In genomic region chr14:60137812-60138211, GRCm38 (mm10) we compare ENCODE assay signal across 24 mouse cellular contexts. TPM values are rescaled to one million over a fixed set of nuclear protein-coding genes. Genes with fewer than 3 reads are reported as not detected.
DNase-seq lines count a peak whose midpoint lies in the region; ATAC-seq and TF ChIP-seq lines count a peak whose summit lies in the region.
"Had no signal": no experiment of that assay in that cellular context is flagged by ENCODE, and none has a peak within 500 bp of the region (broad histone marks: within the 10 kb centered on the region; RNA-seq: fewer than 3 reads in every experiment).

No protein-coding gene starts in this region.

- no peaks in the 10 kb centered on the region for H3K9me3 ChIP-seq in ES-E14 (ENCODE audit: control insufficient read depth, insufficient read depth, low read depth, low read length)
- H3K9me3 ChIP-seq: embryonic facial prominence, embryonic 13.5 days; embryonic facial prominence, embryonic 15.5 days; forebrain, embryonic 10.5 days; forebrain, embryonic 13.5 days; forebrain, embryonic 15.5 days; G1E had no signal

- no peak for ATAC-seq in cerebellum, adult (ENCODE audit: insufficient number of reproducible peaks, low FRiP score, low TSS enrichment)
- ATAC-seq: activated CD4-positive, CD25-positive, alpha-beta regulatory T cell, adult 4 months; forebrain, embryonic 13.5 days; forebrain, embryonic 15.5 days; Patski had no signal

- H3K4me1 ChIP-seq in ES-E14 (ENCODE audit: control insufficient read depth in 2 of 2, insufficient read depth in 2 of 2, low read length in 2 of 2, poor library complexity in 1 of 2), result no peaks in the 10 kb centered on the region
- H3K4me1 ChIP-seq: embryonic facial prominence, embryonic 13.5 days; embryonic facial prominence, embryonic 15.5 days; forebrain, embryonic 10.5 days; forebrain, embryonic 13.5 days; forebrain, embryonic 15.5 days had no signal

- peak overlapping the region; percentile 4; the same call in 1 of the 2 replicates for H3K27ac ChIP-seq in ES-E14 (ENCODE audit: insufficient read depth, low read depth, low read length, poor library complexity, severe bottlenecking)
- H3K27ac ChIP-seq: embryonic facial prominence, embryonic 13.5 days; embryonic facial prominence, embryonic 15.5 days; forebrain, embryonic 10.5 days; forebrain, embryonic 13.5 days; forebrain, embryonic 15.5 days had no signal

- peak; percentile 17 for DNase-seq in heart, adult 11 months
- DNase-seq in heart, postnatal 14 days, result no peak
- DNase-seq in ES-E14 (ENCODE audit: low read depth, low spot score), result no peak
- DNase-seq in induced T-regulatory cell, adult 2 months (ENCODE audit: low read depth), result peak; percentile 27
- no peak for DNase-seq in adrenal gland, adult 8-10 months
- DNase-seq: adrenal gland, postnatal 10 days; adrenal gland, postnatal 36 days; cerebellum, adult 11 months; cerebellum, adult 18-20 months; cerebellum, adult 8-10 months; cerebellum, adult 9-11 months; cerebellum, postnatal 14 days; cerebellum, postnatal 36 days; embryo, embryonic 11 days had no signal

- in situ Hi-C loops in ES-E14 (cut with MboI; ENCODE audit: low sequenced_read_pairs in 2 of 2, unreplicated experiment in 2 of 2), result no loop called here

- H3K4me3 ChIP-seq in ES-E14 (ENCODE audit: insufficient read depth in 1 of 2, low read depth in 1 of 2, low read length in 2 of 2, poor library complexity in 1 of 2, severe bottlenecking in 1 of 2), result no peak overlapping the region
- H3K4me3 ChIP-seq: embryonic facial prominence, embryonic 13.5 days; embryonic facial prominence, embryonic 15.5 days; erythroblast, embryonic 14.5 days; forebrain, embryonic 10.5 days; forebrain, embryonic 13.5 days; forebrain, embryonic 15.5 days had no signal

- no peak overlapping the region for H3K9ac ChIP-seq in ES-E14 (ENCODE audit: insufficient read depth, low read depth, low read length, poor library complexity, severe bottlenecking)
- H3K9ac ChIP-seq: embryonic facial prominence, embryonic 13.5 days; embryonic facial prominence, embryonic 15.5 days; forebrain, embryonic 13.5 days; forebrain, embryonic 15.5 days had no signal

- intact Hi-C loops in heart, postnatal 14 days (cut with DNase I), result no loop called here

- no peaks in the 10 kb centered on the region for H3K36me3 ChIP-seq in ES-E14 (ENCODE audit: control insufficient read depth, insufficient read depth, low read length, poor library complexity, severe bottlenecking)
- H3K36me3 ChIP-seq: embryonic facial prominence, embryonic 13.5 days; embryonic facial prominence, embryonic 15.5 days; forebrain, embryonic 10.5 days; forebrain, embryonic 15.5 days; G1E had no signal

TF ChIP-seq in ES-E14, 5 proteins besides CTCF, POLR2A, EP300 and RAD21:
- TF ChIP-seq HCFC1 (IDR thresholded peaks at IDR 0.05; ENCODE audit: borderline replicate concordance, insufficient read depth, low read length) (no peak), CHD2 (IDR thresholded peaks at IDR 0.05; ENCODE audit: low read depth, low read length) (no peak), MAFK (IDR thresholded peaks at IDR 0.05; ENCODE audit: insufficient read depth, low read depth, low read length) (no peak), ZNF384 (IDR thresholded peaks at IDR 0.05; ENCODE audit: low read depth, low read length) (no peak), ZC3H11A (IDR thresholded peaks at IDR 0.05; ENCODE audit: borderline replicate concordance, low read depth, low read length) (no peak)

RNA-seq across cellular contexts. Expression of gene Atp8a2, which starts 59.2 kb away (rescaled TPM):
- total RNA-seq in heart, postnatal 14 days (2021), result 1 to 10 TPM; 4.2 to 5.6 TPM
- 0.62 and 1.1 TPM in 2 replicates for total RNA-seq in ES-E14 (2012; rRNA removed)
- total RNA-seq in adrenal gland, adult 8-10 months (2022), result 1 to 10 TPM; 1.1 to 4.7 (median 2.3) TPM

Comparison
In these comparisons a context has a peak if more than half of its experiments do, and no peak if none do; other contexts are left out.
1. DNase-seq: peak in heart, adult 11 months (single experiment) and induced T-regulatory cell, adult 2 months (single experiment); none in heart, postnatal 14 days (0 of 2), ES-E14 (single experiment) and adrenal gland, adult 8-10 months (single experiment).